Mouse (Mus musculus) kidney, postnatal 36 days (tissue): ENCODE results near the gene Ripor3.

Experiments used
- DNase-seq, 2 experiments: peaks; one replicate each; pipeline ENCODE4 v3.0.0; 2021 to 2022; ENCODE audit warnings: mixed read lengths in 2 of 2

Gene Ripor3

DNA sequence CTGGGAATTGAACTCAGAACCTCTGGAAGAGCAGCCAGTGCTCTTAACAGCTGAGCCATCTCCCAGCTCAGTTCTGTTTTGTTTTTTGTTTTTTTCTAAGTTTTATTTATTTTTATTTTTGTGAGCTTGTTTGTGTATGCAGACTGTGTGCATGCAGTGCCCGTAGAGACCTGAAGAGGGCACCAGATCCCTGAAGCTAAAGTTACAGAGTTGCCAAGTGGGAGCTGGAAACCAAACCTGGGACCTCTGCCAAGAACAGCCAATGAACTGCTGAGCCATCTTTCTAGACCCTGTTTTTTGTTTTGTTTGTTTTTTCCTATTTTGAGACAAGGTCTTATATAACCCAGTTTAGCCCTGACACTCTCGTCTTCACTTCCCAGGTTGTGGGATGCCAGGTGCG, 18.0 kb upstream of the Ripor3 start:
- no peak for DNase-seq

DNA sequence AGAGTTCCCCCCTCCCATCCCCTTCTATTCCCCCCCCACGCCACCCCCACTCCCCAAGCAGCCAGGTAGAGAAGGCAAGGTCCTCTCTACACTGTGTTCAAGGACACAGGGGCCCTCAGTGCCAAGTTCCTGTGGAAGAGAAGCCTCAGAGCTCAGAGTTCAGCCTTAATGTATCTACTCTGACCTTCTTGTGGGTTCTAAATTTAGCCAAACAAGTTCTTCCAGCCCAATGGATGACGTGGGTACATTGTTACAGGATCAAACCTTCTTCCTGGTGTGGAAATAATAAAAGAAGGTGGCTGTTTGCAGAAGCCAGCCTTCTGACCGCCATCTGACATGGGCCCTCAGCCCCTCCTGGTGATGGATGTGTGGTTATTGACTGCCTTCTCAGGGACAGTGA, 16.0 kb upstream of the Ripor3 start:
- no peak for DNase-seq

DNA sequence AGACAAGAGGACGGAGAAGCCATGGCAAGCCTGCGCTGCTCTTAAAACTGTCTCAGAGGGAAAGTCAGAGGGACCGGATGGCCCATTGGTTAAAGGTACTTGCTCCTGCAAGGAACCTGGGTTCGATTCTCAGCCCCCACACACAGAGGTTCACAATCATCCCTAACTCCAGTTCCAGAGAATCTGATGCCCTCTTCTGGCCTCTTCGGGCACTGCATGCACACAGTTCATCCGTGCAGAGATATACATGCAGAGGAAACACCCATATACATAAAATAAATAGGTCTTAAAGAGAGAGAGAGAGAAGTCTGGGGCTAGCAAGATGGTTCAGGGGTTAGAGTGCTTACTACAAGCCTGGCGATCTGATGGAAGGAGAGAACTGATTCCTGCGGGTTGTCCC, 15.5 kb upstream of the Ripor3 start:
- peak in 1 of 2 experiments; percentile 60 for DNase-seq

DNA sequence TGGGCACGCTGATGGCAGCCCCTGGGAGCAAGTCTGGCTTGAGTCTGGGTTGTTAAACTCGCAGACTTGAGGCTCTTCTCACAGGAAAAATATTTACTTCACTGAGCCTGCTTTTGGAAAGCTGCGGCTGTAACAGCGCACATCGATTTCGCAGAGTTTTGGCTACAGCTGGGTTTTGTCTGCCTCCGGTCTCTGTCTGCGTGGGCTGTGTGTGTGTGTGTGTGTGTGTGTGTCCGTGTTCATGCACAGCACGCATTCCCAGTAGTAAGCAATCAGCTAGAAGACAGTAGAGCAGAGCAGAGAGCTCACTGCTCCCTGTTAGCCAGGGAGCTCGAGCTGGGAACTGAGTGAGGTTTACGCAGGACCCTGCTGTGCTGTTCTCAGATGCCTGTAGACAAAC, 14.8 kb upstream of the Ripor3 start:
- peak; percentile 65 to 71 for DNase-seq

DNA sequence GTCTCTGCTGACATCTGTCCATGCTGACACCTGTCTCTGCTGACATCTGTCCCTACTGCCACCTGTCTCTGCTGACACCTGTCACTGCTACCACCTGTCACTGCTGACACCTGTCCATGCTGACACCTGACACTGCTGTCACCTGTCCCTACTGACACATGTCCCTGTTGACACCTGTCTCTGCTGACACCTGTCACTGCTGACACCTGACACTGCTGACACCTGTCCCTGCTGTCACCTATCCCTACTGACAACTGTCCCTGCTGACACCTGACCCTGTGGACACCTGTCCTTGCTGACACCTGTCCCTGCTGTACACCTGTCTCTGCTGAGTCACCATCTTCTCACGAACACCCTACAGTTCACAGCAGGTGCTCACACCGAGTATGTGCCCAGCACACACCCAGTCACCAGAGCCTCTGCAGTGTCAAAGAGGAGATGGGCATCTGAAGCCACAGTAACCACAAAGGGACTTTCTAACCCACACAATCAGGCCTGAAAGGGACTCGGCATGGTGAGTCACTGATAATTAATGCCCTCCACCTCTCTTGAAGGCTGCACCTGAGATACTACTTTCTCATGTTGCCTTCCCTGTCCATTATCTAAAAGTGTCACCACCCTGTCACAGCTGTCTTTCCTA, 13.5 kb upstream of the Ripor3 start:
- DNase-seq, result no peak

DNA sequence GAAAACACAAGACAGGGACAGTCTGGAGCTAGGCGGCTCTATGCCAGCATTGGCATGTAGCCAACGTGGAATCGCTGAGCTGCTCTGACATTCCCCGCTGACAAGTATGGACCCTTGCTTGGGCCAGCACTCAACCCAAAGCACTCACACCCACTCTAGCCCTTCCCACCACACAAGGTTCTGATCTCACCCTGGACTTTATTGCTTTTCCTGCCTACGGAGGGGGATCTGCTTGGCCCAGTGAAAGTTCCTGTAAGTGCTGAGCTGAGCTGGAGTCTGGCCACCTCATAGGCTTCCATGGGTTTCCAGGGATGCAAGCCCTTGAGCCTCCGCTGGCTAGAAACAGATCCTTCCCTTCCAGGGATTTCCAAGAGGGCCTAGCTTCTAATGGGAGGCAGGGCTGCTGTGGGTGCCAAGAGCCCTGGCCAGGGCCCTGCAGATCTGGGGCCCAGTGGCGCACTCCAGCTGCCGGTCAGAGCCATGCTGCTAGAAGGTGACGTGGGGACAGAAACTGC, 8.8 kb upstream of the Ripor3 start:
- peak; percentile 64 to 79 for DNase-seq

DNA sequence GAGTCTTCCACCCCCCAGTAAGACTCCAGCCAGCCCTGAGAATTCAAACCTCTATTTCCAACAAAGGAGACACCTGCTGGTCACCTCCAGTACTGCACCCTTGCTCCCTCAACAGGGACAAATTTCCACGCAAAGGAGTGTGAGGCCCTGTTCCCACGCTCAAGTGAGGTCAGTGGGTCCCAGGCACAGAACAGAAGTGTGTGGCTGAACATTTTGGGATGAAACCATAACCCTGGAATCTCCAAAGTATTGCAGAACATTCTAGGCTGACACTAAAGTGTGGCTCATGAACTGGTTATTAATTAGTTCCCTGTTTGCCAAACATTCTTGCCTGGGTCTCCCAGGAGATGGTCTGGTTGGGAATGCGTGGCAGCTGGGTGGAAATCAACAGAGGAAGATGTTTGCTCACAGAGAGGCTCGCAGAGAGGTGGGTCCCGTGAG, 6.6 kb upstream of the Ripor3 start:
- DNase-seq, result peak; percentile 81 to 91

DNA sequence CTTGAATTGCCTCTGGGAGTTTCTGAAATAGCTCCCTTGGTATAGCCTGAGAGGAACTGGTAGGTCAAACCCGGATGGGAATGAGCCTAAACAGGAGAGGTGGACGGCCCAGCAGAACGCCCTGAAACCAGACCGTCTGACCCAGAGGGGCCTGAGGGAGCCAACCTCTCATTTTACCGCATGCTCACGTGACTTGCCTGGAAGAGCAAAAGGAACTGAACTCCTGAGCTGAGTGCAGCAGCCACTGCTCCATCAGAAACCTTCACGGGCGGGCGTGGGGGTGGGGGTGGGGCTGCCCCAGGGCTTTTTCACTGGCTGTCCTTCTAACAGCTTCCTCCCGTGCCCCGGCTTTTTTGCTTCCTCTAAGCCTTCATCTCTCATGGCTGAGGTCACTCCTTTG, 475 bp upstream of the Ripor3 start:
- no peak for DNase-seq

DNA sequence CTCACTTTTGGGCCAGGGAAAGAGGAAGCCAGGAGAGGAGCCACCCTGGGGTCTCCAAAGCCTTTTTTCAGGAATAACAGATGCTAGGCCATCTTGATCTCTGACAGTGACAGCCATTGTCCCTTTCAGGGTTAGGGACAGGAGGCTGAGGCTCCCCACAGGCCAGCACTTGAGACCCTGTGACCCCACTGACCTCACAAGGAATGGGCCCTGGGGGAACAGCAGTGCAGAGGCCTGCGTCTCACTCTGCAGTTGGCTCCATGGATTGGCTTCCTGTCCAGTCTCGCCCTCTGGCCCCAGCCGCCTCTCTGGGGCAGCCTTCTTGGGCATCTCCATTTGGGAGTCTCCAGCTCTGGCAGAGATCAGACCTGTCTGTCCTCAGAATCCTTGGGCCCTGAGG, 2.3 kb downstream of the Ripor3 start:
- DNase-seq, result no peak

DNA sequence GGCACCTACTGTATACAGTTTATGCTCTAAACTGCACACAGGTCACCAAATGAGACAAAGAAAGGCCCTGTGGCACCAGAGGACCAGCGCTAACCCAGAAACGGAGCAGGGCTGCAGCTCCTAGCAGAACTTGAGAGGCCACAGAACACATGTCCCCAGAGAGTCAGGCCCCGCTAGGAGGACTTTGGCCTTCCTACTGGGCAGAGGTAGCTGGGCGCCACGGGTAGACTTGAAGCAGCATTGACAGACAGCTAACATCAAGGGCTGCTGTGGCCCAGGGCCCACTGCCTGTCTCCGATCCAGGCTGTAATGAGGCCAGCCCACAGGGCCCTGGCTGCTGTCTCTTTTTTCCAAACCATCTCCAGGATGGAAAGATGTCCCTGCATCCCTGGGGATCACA, 3.9 kb downstream of the Ripor3 start:
- DNase-seq, result peak; percentile 72 to 73

DNA sequence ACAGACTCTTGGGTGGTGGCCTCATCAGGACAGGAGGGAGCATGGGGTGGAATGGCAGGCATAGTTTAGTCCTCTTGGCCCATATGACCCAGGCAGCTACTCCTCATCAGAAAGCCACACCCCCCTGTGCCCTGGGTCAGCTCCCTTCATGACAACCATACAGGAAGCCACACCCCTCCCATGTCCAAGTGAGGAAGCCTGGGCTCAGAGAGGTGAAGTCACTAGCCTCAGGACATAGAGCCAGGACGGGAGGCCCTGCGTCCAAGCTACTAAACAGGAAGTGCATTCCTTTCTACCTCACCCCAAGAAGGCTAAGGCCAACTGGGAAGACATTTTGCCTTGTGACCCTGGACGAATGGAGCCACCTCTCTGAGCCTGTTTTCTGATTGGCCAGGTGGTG, 4.8 kb downstream of the Ripor3 start:
- peak; percentile 65 to 75 for DNase-seq

DNA sequence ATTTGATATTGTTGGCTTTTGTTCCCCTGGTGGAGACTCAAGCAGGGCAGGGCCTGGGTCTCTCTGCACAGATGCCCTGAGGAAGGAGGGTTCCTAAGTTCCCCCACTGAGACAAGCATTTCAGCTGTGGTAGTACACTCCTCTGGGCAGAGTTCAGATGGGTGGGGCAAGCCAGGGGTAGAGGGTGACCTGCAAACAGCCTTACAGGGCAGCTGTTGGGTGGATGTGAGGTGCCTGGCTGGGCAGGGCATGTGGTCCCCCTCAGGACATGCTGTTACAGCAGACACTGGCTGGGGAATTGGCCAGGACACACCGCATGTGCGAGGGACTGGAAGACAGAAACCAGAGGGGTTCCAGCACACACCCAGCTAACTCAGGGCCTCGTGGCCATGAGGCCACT, 5.4 kb downstream of the Ripor3 start:
- peak; percentile 69 to 74 for DNase-seq

DNA sequence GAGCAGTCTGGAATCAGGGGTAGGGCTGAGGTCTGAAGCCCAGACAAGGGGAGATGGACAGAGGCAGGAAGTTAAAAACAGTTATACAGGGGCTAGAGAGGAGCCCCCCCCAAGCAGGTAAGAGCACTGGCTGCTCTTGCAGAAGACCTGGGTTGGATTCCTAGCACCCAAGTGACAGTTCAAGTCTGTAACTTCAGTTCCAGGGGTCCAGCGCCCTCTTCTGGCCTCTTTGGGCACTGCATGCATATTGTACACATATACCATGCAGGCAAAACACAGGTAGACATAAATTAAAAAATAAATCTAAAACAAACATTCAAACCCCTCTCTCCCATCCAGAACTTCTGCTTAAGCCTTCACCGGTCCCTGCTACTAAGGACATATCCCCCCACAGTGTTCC, 6.0 kb downstream of the Ripor3 start:
- DNase-seq, result no peak

DNA sequence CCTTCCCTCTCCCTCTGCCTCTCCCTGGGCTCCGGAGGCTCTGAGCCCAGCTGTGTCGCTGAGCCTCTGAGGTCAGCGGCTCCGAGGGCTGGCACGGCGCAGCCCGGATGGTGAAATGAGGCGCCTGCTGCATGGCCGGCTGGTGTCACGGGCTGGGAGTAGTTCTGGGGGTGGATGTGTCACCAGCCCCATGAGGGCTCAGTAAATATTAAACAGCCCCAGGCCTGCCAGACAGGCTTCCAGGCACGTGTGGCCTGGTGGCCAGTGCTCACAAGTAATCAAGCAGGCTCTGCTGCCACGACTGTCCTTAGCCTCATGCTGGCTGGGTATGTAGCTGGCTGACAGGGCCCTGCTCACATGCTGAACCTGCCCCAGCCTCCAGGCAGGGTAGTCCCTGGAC, 7.0 kb downstream of the Ripor3 start:
- DNase-seq, result peak; percentile 77 to 86

DNA sequence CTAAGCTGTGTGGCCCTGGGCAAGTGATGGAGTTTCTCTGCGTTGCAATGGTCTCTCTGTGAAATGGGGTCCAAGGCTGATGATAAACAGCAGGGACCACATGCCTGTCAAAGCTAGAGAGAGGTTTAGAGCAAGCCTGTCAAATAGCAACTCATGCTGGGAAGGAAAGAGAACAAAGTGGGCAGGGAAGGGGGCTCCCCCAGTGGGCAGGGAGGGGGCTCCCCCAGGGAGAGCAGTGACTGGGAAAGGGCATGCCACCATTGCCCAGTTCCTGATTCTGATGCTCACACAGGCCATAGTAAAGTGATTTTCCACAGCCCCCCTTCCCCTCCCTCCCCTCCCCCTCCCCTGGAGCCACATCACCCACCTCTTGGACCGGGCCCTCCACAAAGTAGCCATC, 7.5 kb downstream of the Ripor3 start:
- no peak for DNase-seq

DNA sequence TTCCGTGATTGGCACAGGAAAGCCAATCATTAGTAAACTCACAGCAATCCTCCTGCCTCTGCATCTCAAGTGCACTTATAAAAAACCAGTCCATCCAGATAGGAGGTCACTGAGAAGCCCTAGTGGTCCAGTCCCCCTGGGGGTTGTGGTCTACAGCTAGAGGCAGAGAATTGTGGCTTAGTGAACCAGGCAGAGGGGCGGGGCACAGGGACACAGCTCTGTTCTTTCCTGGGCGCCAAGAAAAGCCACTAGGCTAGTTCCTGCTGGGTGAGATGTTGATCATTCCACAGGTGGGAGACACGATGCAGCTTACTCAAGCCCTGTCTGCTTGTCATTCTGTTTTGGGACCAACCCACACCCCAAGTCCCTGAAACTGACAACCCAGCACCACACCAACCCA, 8.2 kb downstream of the Ripor3 start:
- no peak for DNase-seq

DNA sequence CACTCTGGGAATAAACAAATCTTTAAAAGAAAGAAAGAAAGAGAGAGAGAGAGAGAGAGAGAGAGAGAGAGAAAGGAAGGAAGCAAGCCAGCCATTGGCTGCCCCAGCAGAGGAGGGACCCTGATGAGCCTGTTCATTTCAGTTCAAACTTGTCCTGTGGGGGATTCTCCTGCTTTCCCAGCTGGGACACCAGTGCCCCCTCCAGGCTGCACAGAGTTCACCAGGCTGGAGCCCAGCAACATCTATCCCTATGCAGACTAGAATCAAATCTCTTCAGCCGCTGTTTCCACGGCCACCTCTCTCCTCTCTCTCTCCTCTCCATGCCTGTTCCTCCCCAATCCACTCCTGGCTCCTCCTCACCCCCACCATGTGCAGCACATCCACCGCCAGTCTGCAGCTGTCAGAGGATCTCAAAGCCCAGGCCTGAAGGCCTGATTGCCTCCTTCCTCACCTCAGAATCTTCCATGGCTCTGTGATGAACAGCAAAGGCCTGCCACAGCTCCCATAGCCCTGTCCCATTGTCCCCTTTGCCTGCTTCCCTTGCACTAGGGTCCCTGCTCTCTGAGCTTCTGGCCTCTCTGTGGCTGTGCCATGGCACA, 11.2 kb downstream of the Ripor3 start:
- DNase-seq, result no peak

DNA sequence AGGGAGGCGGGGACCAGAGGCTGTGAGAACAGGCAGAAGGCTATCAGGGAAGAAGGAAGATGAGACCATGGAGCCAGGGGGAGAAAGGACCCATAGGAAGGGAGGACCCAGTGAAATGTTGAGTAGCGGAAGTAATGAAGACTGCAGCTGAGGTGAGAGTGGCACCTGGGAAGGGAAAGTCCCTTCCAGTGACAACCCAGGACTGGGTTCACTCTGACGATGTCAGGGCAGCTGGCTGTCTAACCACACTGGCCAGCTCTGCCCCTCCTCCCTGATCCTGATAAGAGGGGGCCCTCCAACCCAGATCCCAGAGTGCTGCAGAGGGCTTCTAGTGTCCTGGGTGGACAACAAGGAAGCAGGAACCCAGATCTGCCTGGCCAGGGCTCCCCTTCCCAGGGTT, 12.9 kb downstream of the Ripor3 start:
- DNase-seq, result no peak

DNA sequence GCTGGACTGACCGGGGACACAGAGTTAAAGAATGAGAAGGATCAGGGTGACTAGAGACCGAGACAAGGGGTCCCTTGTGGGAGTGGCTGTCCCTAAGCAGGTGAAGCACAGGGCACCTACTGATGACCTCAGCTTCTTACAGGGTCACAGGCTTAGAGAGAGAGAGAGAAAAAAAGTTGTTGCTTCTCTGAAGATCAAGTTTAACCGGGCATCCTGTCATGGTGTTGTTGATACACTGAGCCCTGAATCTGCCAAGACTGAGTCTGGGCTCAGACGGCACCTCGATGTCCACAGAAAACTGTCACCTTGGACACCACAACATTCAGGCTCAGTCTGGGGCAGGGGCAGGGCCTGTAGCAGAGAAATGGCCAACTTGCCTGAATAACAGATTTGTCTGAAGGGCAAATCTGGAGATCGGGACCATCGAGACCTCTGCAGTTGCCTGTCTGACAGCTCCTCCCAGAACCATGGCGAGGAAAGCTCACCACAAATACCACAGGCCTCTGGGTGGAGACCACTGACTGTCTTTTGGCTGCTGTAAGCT, 13.7 kb downstream of the Ripor3 start:
- no peak for DNase-seq

DNA sequence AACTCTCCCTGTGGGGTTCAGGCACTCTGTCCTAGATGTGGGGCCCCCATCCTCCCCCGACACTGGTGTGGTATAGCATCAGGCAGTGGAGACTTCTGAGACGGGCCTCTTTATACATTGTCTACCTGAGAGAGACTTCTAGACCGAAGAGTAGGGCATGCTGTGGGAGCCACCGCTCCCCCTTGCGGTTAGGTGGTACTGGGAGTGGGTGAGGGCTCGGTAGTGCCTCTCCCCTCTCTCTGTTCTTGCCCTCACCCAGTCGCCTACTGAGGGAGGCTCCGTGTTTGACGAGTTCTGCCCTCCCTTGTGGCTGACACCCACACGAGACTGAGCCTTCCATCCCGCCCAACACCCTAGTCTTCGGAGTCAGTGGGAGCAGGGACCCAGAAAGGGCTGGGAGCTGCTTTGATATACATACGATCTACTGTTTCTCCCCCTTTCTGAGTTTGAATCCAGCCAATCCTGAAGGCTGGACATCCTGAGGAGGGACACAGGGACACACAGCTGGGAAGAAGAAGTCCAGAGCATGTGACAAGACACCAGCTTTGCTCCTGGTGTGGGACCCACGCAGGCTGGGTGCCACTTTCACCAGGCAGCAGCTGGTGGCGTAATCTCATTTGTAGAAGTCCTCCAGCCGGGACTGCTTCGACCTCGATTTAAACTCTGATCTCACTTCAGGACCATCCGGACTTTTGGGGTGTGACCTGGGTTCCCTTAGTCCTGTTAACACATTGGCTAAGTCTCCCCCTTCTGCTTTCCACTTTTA, 14.4 kb downstream of the Ripor3 start:
- DNase-seq, result no peak

DNA sequence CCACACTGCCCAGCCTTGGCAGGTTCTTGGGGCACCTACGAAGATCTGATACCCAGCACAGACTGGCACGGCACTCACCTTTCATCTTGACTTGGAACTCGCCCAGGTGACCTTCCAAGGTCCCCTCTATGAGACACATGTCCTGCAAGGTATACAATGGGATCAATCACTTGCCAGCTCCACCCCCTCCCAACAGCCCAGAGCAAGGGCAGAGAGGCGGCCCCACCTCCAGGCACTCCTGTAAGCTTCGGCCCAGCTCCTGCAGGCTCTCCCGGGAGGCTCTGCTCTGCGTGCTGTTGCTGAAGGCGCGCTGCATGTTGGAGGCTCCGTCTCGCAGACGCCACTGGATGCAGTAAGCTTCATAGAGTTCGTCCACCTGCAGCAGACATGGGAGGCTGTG, 17.2 kb downstream of the Ripor3 start:
- no peak for DNase-seq

DNA sequence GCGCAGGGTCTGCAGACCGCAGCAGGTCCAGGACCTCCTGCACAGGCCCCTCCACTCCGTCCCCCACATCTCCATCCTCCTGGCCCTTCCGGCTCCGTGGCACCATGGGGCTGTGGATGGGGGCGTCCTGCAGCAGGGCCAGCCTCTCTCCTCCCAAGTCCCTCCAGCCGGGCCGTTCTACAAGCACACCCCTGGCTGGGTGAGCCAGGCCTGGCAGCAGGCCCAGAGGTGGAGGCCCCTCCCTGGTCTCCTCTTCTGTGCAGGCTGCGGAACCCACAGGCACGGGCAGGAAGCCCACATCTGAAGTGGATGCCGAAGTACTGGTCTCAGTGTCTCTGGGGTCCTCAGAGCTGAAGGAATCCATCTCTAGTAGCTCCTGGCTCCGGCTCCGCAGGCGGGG, 21.1 kb downstream of the Ripor3 start:
- peak; percentile 27 to 58 for DNase-seq

DNA sequence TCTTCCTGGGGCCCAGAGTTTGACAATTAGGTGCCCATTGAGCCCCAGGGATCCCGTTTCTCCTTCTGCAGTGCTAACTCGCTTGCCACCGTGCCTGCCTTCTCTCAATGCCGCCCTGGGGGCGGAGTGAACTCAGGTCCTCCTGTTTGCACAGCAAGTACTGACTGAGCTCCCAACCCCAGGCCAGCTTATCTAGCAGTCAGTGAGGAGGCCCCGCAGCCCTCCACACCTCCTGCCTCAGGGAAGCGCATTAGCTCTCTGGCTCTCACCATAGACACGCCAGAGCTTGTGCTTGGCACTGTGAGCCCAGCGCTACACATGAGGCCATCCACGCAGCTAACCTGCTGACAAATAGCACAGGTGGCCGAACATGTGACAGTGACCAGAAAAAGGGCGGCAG, 22.8 kb downstream of the Ripor3 start:
- DNase-seq, result no peak

DNA sequence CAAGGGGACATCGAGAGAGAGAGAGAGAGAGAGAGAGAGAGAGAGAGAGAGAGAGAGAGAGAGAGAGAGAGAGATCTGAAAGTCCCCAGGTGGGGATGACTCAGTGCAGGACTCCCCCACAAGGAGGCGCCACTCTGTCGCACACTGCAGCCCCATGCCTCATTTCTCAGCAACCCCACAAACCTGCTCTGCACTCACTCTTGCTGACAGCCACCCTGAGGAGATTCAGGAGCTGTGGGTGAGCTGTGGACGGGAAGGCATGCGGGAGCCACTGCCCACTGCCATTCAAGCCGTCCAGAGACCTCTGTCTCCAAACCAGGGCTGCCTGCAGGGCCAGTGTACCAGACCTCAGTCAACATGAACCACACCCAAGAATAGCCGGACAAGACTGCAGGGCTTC, 23.7 kb downstream of the Ripor3 start:
- peak; percentile 45 to 83 for DNase-seq
